Mouse (Mus musculus) liver, adult 2 months (tissue): ENCODE measurements around the gene Lhx2.

Experiments
- CTCF ChIP-seq: fragments of 200-500 bp; IDR thresholded peaks from 2 replicates; pipeline ENCODE4 v1.5.1; 2011; ENCODE audit warnings: low read depth, low read length, control low read depth
- POLR2A ChIP-seq: fragments of 200-500 bp; IDR thresholded peaks from 2 replicates; pipeline ENCODE4 v1.6.1; 2011; ENCODE audit warnings: low read length, control low read depth; ENCODE audit not compliant: insufficient read depth; ENCODE audit errors: extremely low read depth

- TF ChIP-seq CTCF (no peak), POLR2A (no peak)
Observed at GRCm38 (mm10) chr2:38338990-38339909, at the start of gene Lhx2.
